Mouse (Mus musculus): ENCODE measurements around the gene Gfi1.

The Gfi1 gene

GRCm38 (mm10) chr5:107725435-107726261 is at the start of gene Gfi1:
Gene Gfi1, minus strand, starts transcription at chr5:107726036.
- DNase-seq (ENCODE audit: low spot score) = peak; percentile 80

- DNase-seq (ENCODE audit: low spot score) = no peak
These were observed 46.2 kb upstream of the Gfi1 start for GRCm38 (mm10) chr5:107772049-107772448.

- DNase-seq (ENCODE audit: low spot score) = no peak
These were observed 42.4 kb upstream of the Gfi1 start for GRCm38 (mm10) chr5:107768224-107768623.

- DNase-seq (ENCODE audit: low spot score) = no peak
These were observed 40.1 kb upstream of the Gfi1 start for GRCm38 (mm10) chr5:107765946-107766345.

GRCm38 (mm10) chr5:107764486-107764885 is 38.6 kb upstream of the Gfi1 start:
- DNase-seq (ENCODE audit: low spot score) = no peak

GRCm38 (mm10) chr5:107763674-107764073 is 37.8 kb upstream of the Gfi1 start:
- no peak for DNase-seq (ENCODE audit: low spot score)

- DNase-seq (ENCODE audit: low spot score) = peak; percentile 39
These were observed 33.3 kb upstream of the Gfi1 start for GRCm38 (mm10) chr5:107759121-107759520.

- peak; percentile 31 for DNase-seq (ENCODE audit: low spot score)
These were observed 30.2 kb upstream of the Gfi1 start for GRCm38 (mm10) chr5:107756072-107756471.

GRCm38 (mm10) chr5:107754740-107755139 is 28.9 kb upstream of the Gfi1 start:
- no peak for DNase-seq (ENCODE audit: low spot score)

GRCm38 (mm10) chr5:107753656-107754055 is 27.8 kb upstream of the Gfi1 start:
- no peak for DNase-seq (ENCODE audit: low spot score)

- DNase-seq (ENCODE audit: low spot score) = peak; percentile 78
These were observed 23.5 kb upstream of the Gfi1 start for GRCm38 (mm10) chr5:107749229-107749916.

- no peak for DNase-seq (ENCODE audit: low spot score)
These were observed 13.2 kb upstream of the Gfi1 start for GRCm38 (mm10) chr5:107739023-107739422.

- no peak for DNase-seq (ENCODE audit: low spot score)
These were observed 12.5 kb upstream of the Gfi1 start for GRCm38 (mm10) chr5:107738296-107738695.

GRCm38 (mm10) chr5:107736171-107736570 is 10.3 kb upstream of the Gfi1 start:
- DNase-seq (ENCODE audit: low spot score) = no peak

GRCm38 (mm10) chr5:107731844-107732243 is 6.0 kb upstream of the Gfi1 start:
- no peak for DNase-seq (ENCODE audit: low spot score)

- no peak for DNase-seq (ENCODE audit: low spot score)
These were observed 5.6 kb upstream of the Gfi1 start for GRCm38 (mm10) chr5:107731408-107731807.

- no peak for DNase-seq (ENCODE audit: low spot score)
These were observed 1.2 kb upstream of the Gfi1 start for GRCm38 (mm10) chr5:107727007-107727402.

- peak; percentile 43 for DNase-seq (ENCODE audit: low spot score)
These were observed 608 bp upstream of the Gfi1 start for GRCm38 (mm10) chr5:107726281-107727006.

- peak; percentile 32 for DNase-seq (ENCODE audit: low spot score)
These were observed 988 bp downstream of the Gfi1 start for GRCm38 (mm10) chr5:107724661-107725434.

- DNase-seq (ENCODE audit: low spot score) = peak; percentile 44
These were observed 2.0 kb downstream of the Gfi1 start for GRCm38 (mm10) chr5:107723541-107724511.

Measured in MN1 (cell line).